Mouse (Mus musculus): ENCODE data around the gene Ssxb9. TPM values are rescaled to one million over a fixed set of nuclear protein-coding genes. Genes with fewer than 3 reads are reported as not detected.
"Not testable (repeated sequence)": the region's sequence is repeated elsewhere in the genome, so short reads cannot be mapped to it uniquely, and the experiment has no call there.

Ssxb9 gene
- polyA plus RNA-seq (2015; fragmentation: Nextera tagmentation; extraction: Ambion mirVana), result not detected in 2 replicates

DNA sequence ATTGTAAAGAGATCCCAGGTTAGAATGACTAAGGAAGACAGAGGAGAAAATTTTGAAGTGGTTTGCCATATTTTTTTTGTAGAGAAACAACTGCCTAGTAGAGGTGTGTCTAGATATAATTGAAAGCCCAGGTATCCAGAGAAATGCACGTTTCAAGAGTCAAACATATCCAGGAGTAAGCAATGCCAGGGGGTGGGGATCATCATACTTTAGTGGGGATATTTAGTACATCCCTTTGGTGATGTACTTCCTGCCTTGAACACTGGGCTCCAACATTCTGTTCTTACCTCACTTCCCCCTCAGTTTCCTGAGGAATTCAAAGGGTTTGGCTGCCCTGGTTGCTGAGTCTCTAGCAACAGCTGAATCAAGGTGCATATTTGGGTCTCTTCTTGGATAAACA lies at the start of gene Ssxb9:
Ssxb9 (plus strand) TSS at position 301 of the 400 bp plus-strand sequence.
- H3K36me3 ChIP-seq (ENCODE audit: insufficient read depth, low read length); H3K9me3 ChIP-seq (ENCODE audit: low read length); H3K9ac ChIP-seq (replicated peaks; ENCODE audit: low read depth); H3K27ac ChIP-seq (ENCODE audit: low read length); H3K4me2 ChIP-seq (replicated peaks; ENCODE audit: low read depth, low read length); H3K4me3 ChIP-seq (ENCODE audit: low read depth, low read length); H3K4me1 ChIP-seq (ENCODE audit: insufficient read depth, low read depth, low read length); DNase-seq (ENCODE audit: low spot score); ATAC-seq; H3K27me3 ChIP-seq (replicated peaks; ENCODE audit: insufficient read depth, low read length): not testable (repeated sequence)
- 18% methylated on average over 1 of the region's 1 CpGs for WGBS

GRCm38 (mm10) chrX:8327124-8327523 lies 39.7 kb upstream of the Ssxb9 start, which contains the start of gene Ssxb10:
Gene Ssxb10 (plus strand): TSS chrX:8327424.
- Histone ChIP-seq H3K27me3 (replicated peaks; ENCODE audit: insufficient read depth, low read length) (no peaks in the 10 kb centered on the region), H3K4me3 (ENCODE audit: low read depth, low read length) (no peak within 1 kb of the TSS), H3K36me3 (ENCODE audit: insufficient read depth, low read length) (no peaks in the 10 kb centered on the region), H3K27ac (ENCODE audit: low read length) (no peak within 1 kb of the TSS), H3K9me3 (ENCODE audit: low read length) (no peaks in the 10 kb centered on the region), H3K4me1 (ENCODE audit: insufficient read depth, low read depth, low read length) (no peaks in the 10 kb centered on the region), H3K4me2 (replicated peaks; ENCODE audit: low read depth, low read length) (no peak within 1 kb of the TSS), H3K9ac (replicated peaks; ENCODE audit: low read depth) (no peak within 1 kb of the TSS)
- no peak for DNase-seq (ENCODE audit: low spot score)
- no peak for ATAC-seq
- TF ChIP-seq CTCF (IDR thresholded peaks at IDR 0.05) (no peak), EP300 (IDR thresholded peaks at IDR 0.05) (no peak)
- WGBS, result 51% methylated on average over 2 of the region's 2 CpGs

DNA sequence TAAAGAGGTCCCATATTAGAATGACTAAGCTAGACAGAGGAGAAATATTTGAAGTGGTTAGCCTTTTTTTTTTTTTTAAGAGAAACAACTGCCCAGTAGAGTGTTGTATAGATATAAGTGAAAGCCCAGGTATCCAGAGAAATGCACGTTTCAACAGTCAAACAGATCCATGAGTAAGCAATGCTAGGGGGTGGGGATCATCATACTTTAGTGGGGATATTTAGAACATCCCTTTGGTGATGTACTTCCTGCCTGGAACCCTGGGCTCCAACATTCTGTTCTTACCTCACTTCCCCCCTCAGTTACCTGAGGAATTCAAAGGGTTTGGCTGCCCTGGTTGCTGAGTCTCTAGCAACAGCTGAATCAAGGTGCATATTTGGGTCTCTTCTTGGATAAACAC lies 46.2 kb downstream of the Ssxb9 start, which contains the start of gene Ssxb1:
Ssxb1 (plus strand) TSS at position 301 of the 400 bp plus-strand sequence.
- H3K27me3 ChIP-seq (replicated peaks; ENCODE audit: insufficient read depth, low read length); H3K4me3 ChIP-seq (ENCODE audit: low read depth, low read length); DNase-seq (ENCODE audit: low spot score); H3K4me1 ChIP-seq (ENCODE audit: insufficient read depth, low read depth, low read length); H3K36me3 ChIP-seq (ENCODE audit: insufficient read depth, low read length); H3K9me3 ChIP-seq (ENCODE audit: low read length); ATAC-seq; H3K27ac ChIP-seq (ENCODE audit: low read length); H3K9ac ChIP-seq (replicated peaks; ENCODE audit: low read depth); H3K4me2 ChIP-seq (replicated peaks; ENCODE audit: low read depth, low read length): not testable (repeated sequence)
- WGBS, result 31% methylated on average over 1 of the region's 1 CpGs

Other genes starting within 250 kb of the Ssxb9 start
- gene Wdr13, start 234.1 kb upstream of the Ssxb9 start, polyA plus RNA-seq (2015; fragmentation: Nextera tagmentation; extraction: Ambion mirVana), result 18.4 and 18.9 TPM in 2 replicates
- 373 and 463 TPM in 2 replicates for gene Rbm3, start 221.1 kb upstream of the Ssxb9 start, polyA plus RNA-seq (2015; fragmentation: Nextera tagmentation; extraction: Ambion mirVana)
- 7.8 and 9.1 TPM in 2 replicates for gene Tbc1d25, start 190.8 kb upstream of the Ssxb9 start, polyA plus RNA-seq (2015; fragmentation: Nextera tagmentation; extraction: Ambion mirVana)
- gene Ebp, start 173.5 kb upstream of the Ssxb9 start, polyA plus RNA-seq (2015; fragmentation: Nextera tagmentation; extraction: Ambion mirVana), result 51.0 and 58.1 TPM in 2 replicates
- gene Porcn, start 160.5 kb upstream of the Ssxb9 start, polyA plus RNA-seq (2015; fragmentation: Nextera tagmentation; extraction: Ambion mirVana), result 20.3 and 22.3 TPM in 2 replicates
- 24.2 and 26.5 TPM in 2 replicates for gene Ftsj1, start 114.6 kb upstream of the Ssxb9 start, polyA plus RNA-seq (2015; fragmentation: Nextera tagmentation; extraction: Ambion mirVana)
- 88.1 and 90.0 TPM in 2 replicates for gene Slc38a5, start 95.8 kb upstream of the Ssxb9 start, polyA plus RNA-seq (2015; fragmentation: Nextera tagmentation; extraction: Ambion mirVana)
- gene Ssxb10, start 39.6 kb upstream of the Ssxb9 start, polyA plus RNA-seq (2015; fragmentation: Nextera tagmentation; extraction: Ambion mirVana), result not detected in 2 replicates
- gene Ssxb1, start 46.3 kb downstream of the Ssxb9 start, polyA plus RNA-seq (2015; fragmentation: Nextera tagmentation; extraction: Ambion mirVana), result not detected in 2 replicates
- gene Ssxb2, start 94.7 kb downstream of the Ssxb9 start, polyA plus RNA-seq (2015; fragmentation: Nextera tagmentation; extraction: Ambion mirVana), result not detected in 2 replicates
- not detected in 2 replicates for gene Gm14459, start 158.0 kb downstream of the Ssxb9 start, polyA plus RNA-seq (2015; fragmentation: Nextera tagmentation; extraction: Ambion mirVana)
- gene Ssxb6, start 181.3 kb downstream of the Ssxb9 start, polyA plus RNA-seq (2015; fragmentation: Nextera tagmentation; extraction: Ambion mirVana), result not detected in 2 replicates
- gene Ssxb3, start 224.8 kb downstream of the Ssxb9 start, polyA plus RNA-seq (2015; fragmentation: Nextera tagmentation; extraction: Ambion mirVana), result not detected in 2 replicates

All from lung, postnatal 0 days (tissue).